Mouse (Mus musculus) embryo, embryonic 11 days (tissue): ENCODE measurements at regions not wholly inside any gene's neighbourhood (a gene's known extent, or its start where the extent isn't known, plus 50 kb on each side); places are given as distances from the start of the nearest gene placed in this dataset.
A peak's percentile ranks its signal among the peaks of the same experiment; 100 is the strongest.

ENCODE experiments used
- DNase-seq: peaks from one replicate; pipeline ENCODE4 v3.0.0-alpha.2; 2015

DNA sequence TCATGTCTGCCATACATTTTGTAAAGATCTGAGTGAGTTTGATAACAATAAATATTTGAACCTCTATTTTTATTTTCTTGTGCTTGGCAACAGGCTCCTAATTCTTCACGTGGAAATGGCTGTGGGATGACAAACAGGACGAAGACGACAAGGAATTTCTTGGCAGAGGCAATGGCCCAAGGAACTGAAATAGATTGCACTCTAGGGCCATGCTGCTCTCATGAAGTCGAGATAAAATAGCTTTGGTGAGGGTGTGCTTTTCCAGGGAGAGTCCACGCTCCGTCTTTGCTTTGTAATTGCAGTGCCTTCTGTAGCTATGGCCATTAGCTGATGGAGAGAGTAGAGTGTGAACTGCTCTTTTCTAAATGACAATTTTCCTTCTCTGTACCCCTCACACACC, 50.9 kb upstream of the 1810046K07Rik start:
- DNase-seq: no peak

DNA sequence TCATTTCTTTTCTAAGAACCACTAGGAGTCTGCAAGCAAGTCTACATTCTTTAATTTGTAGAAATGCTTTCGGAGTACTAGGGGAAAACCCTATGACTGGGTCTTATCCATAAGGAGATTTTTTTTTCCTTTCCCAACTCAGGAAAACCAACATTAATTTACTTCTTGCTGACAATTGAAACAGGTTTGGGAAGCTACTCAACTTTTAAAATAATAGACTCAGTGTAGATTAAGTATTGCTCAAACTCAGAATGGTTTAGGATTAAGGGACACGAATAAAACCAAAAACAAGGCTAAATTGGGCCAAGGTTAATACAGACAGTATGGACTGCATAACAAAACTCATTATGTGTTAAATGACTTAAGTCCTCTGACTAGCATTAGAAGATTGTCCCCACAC, 65.2 kb upstream of the 1810046K07Rik start:
- DNase-seq: no peak

DNA sequence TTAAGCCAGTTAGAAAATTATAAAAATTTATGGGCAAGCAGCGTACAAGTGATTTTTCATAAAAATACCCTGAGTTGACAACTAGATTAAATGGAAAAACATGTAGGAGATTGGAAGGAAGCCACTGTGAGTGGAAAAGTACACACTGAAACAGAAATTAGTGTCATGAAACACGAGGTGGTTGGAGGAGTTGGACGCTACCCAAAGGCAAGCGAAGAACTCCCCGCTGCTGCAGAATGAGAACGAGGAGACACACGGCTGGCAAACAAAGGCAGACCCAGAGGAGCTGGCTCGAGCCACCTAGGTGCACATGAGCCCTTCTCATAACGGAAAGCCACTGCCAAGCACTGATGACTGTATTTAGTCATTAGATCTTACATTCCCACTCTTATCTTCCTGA, 65.7 kb upstream of the 1810046K07Rik start:
- no peak for DNase-seq

DNA sequence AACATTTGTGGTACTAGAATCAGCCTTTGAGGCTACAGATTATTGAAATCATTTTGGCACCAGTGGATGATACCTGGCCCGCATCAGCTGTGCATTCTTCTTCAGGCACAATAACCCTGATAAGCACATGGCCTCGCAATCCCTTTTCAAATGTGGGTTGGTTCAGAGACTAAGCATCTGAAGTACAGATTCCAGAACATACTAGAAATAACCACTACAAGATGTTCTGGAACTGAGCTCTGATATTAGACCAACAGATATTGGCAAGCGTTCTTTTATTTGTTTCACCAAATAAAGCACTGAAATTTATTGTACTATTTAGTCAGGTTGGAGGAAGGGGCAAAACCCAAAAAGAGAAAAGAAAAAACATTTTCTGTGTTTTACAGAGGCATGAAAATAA, 68.1 kb upstream of the 1810046K07Rik start:
- no peak for DNase-seq

DNA sequence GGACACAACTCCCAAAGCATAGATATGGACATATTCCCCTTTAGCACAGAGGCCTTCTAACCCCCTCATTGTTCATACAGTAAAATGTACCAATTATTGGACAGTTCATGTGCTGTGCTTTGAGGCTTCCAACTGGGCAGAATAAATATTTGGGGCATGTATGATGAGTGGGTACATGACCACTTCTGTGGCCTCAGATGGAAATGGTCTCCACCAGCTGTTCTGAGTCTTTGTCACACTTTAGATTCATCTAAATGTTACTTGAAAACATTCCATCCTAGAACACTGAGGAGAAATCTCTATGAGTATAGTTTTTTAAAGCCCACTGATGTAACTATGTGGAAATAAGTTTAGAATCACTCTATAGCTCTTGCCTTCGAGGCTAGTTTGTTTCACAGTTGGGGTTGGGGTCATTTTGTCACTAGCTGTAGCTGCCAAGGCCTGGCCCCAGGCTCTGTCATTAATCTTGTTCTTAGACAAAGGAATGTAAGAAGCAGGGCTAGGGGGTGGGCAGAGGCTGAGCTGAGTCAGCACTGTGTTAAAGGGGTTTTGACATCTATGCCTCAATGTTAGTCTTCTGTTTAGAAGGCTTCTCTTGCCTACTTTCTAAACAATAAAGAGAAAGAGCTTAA, 69.0 kb upstream of the 1810046K07Rik start:
- DNase-seq: peak; percentile 69

DNA sequence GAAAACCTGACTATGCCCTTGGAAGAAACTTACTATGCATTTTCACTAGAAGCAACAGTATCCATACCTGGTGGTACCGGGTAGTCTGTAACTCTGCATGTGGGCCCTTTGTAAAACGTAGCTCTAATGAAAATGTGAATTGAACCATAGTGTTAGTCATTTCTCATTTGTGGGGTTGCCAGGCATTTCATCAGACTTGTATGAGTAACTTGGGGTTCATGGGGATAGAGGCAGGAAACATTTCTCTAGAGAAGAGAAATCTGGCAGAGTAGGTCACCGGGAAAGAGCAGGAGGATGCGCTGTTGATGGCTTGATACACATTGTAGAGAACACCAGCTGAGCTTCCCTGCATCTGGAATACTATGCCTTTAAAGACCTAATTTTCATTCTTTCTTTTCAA, 70.2 kb upstream of the 1810046K07Rik start:
- DNase-seq: no peak

DNA sequence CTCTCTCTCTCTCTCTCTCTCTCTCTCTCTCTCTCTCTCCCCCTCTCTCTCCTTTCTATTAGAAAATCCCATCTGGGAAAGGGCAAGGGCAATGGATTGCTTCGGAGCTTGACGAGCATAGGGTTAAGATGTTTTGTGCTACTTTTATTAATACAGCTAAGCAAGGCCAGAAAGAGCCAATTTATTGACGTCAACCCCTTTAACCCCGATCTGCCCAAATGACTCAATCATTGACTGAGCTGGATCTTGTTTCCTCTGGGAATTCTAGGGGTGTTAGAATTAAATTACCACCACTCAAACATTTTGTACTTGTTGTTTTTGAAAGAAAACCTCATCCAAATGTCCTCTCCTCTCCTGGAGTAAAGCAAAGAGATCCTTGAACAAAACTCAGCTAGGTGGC, 70.6 kb upstream of the 1810046K07Rik start:
- no peak for DNase-seq

DNA sequence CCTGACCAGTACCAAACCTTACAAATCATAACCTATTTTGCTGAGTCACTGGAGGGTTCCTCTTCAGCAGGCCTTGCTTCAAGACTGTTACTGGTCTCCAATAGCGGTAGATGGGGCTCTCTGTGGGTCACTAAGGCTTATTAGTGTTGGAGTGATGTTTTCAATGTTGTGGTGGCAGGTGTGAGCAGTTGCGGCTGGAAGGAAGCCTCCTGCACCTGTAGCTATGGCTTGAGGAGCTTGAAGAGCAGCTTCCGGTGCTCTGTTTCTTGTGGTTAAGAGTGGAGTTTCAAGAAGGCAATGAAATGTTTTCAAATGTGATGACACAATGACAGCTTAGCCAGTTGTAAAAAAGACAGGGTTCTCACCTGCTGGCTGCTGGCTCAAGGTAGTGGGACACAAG, 73.1 kb upstream of the 1810046K07Rik start:
- no peak for DNase-seq

DNA sequence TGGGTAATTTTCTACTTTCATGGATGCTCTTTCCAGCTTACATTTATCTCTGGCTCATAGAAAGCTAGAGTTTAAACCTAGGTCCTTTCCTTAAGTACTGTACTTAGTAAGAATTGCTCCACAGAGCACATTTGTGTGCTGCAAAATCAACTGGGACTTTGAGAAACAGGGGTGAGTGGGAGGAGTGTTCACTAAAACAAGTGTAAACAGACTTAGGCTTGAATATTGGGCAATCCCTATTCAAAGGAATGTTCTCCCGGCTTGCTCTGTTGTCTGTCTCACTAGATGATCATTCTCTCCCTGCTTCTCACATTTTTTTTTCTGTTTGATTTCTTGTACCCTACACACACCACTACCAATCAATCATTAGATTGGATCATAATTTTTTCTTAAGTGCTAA, 79.3 kb upstream of the 1810046K07Rik start:
- no peak for DNase-seq

DNA sequence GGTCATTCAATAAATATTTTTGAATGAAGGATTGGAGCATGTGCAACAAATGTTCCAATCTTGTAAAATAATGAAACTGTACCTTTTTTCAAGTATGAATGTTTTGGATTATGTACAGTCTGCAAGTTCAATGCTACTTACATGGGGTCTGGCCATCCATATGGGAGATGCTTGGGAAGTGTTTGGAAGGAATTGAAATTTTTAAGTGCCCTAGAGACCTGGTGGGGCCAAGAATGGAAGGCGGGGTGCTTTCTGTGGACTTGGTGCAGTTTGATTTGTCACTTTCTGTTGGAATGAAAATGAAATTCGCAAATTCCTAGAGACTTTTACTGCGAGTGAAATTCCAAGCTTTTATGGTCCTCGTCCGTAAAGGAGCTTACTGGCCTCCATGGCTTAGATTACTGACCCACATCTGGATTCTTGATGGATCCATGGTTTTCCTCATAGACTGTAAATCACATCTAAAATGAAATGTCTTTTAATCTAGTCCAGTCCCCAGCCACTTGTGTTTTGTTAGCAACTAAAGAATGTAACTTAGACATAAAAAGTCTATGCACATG, 90.3 kb upstream of the 1810046K07Rik start:
- DNase-seq: no peak

DNA sequence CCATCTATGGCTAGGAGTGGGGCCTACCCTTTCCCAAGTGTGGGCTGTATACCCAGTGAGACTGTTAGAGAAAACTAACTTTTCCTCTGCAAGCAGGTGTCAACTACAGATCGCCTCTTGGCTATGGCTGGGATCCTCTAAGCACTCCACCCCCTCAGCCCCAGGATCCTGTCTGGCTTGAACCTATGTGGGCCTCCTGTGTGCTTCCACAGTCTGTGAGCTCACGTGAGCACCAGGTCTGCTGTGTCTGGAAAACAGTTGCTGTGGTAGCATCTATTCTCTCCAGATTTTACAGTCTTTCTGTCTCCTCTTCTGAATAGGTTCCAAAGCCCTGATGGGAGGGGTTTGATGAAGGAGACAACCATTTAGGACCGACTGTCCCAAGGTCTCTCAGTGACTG, 93.8 kb upstream of the 1810046K07Rik start:
- DNase-seq: no peak

DNA sequence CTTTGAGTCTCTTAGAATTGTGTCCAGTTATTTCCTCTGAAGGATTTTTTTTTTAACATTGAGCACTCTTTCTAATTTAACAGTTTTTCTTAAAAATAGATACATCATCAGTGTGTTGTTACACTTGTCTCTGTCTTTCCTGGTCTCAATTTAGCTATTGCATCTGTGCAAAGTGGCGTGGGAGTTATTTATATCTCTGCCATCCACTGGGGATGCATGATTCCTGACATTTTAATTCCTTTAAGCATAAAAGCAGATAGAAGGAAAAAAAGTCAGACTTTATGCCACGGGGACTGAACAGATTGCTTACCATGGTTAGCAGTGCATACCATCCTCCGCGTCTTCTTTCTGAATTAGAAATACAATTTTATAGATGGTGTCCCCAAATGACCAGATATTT, 94.6 kb upstream of the 1810046K07Rik start:
- DNase-seq: no peak

DNA sequence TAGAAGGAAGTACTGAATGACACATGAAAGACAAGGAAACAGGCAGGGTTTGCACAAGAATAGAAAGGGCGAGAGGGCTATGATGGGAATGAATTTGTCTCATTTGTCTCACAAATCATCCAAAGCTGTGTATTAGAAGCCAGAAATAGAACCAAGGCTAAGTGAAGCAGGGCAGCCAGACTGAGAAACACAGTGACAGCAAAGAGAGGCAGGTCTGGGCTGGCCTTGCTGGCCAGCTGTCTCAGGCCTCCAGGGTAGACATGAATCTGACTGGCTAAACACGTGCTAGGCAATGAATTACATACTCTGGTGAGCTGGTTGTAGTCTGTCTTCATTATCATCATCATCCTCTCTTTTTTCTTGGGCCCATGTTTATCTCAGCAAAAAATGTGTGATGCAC, 101.7 kb upstream of the 1810046K07Rik start:
- no peak for DNase-seq

DNA sequence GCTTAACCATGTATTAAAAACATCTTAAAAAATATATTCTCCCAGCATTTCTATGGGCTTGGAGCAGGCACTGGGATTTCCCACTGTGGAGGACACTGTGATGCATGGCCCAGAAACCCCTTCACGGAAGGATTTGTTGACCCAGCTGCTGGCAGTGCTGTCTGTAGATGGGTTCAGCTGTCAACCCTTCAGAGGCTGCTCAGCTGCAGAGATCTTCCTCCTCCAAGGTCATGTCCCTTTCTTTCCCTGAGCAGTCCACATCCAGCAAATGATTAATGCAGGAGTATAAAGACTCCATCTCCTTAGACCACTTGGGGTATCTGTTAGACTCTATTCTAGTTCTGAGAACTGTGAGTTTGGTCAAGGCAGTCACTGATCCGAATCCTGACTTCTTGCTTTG, 108.4 kb upstream of the 1810046K07Rik start:
- DNase-seq: peak; percentile 15

DNA sequence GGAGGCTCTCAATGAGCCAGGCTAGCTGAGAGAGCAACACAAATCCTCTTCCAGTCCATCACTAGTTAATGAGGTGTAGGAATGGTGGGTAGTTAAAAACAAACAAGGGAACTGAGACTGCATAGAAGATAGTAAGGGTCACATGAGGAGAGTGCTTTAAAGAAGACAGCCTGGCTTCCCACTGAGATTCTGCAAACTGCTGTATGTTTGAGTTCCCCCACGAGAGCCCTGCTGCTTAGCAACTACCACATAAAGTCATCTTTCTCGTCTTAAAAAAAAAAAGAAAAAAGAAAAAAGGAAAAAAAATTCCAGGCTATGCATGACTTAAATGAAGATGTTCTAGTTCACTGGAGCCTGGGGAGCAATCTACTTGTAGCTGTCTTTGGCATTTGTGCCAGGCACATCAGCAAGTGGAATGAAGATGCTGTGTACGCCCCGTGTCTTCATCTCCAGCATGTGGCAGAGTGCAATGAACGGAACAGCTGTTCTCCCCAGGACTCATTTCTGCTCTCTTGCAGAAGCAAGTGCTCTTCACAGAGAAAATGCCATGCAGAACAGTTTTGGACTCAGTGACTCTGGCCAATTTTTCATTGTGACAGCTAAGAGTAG, 113.2 kb upstream of the 1810046K07Rik start:
- DNase-seq: peak; percentile 24

DNA sequence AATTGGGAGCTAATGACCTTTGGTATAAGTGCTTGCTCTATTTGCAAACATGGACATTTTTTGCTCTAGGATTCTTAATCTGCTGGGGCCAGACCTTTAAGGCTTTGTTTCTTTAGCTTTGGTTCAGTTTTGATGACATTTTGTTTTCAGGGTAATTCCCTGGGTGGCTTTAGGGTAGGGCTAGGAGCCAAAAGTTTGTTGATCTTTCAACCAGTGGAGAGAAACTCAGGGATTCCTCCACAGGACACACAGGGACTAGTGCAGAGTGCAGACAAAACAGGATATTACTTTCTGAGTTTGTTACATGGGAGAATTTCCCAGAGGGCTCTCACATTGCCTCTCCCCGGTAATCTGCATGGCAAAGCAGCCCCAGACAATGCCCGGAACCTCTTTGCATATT, 127.0 kb upstream of the 1810046K07Rik start:
- DNase-seq: no peak

DNA sequence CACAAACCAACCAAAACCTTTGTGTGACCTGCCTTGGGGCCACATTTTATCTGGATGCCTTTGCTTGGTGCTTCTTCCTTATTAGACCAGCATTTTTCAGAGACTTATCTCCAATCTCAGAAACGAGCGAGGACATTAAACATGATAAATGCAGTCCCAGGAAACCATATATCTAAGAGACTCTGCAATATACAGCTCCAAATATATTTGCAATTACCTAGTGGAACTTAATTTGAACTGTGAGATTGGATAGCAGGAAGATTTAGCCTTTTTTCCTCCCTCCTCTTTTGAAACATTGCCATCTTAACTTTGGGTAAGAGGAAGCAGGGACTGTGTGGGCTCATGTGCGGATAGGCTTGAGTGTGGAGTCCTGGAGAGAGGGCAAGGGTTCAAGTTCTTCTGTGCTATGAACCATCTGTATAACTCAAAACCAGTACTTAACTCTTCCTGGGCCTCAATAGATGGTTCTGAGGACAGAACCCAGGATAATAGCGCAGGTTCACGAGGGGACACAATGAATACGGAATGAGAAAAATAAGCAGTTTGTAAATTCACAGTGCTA, 133.8 kb upstream of the 1810046K07Rik start:
- no peak for DNase-seq

DNA sequence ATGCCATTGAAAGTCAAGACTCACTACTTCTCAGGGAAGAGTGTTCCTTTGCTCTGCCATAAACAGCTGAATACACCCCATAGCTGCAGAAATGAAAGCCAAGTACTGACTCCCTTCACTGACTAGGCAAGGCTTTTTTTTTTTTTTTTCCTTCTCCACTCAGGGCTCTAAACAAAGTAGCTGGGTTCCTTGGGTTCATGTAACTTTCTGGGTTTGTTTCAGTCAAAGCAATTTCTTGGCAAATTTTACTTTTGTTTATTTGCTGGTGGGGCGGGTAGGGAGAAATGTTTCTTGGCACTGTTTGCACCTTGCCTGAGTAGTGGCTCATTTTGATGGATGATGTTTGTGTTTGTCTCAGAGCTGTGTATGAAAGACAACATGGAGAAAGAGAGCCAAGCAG, 141.3 kb upstream of the 1810046K07Rik start:
- no peak for DNase-seq

DNA sequence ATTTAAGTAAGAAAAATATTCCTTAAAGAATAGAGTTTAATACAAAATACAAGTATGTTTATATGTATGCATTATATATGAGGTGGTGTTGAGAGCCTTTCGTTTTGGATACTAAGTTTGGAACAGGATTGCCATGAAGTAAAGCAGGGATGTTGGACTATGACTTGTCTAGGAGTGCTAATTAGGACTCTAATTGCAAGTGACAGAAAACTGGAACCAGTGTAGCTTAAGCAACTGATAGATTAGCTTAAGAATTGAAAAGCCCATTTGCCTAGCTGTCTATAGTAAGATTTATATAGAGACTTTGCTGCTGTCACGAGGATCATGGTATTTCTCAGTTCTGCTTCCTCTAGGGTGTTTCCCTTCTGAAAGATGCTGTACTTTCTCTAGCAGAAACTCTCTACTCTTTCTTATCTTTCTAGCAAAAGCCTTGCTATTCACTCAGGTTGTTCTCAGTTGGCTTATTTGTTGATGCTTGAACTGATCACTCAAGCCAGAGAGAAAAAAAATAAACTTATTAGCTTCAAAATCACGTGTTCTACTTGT, 147.9 kb upstream of the 1810046K07Rik start:
- DNase-seq: no peak

DNA sequence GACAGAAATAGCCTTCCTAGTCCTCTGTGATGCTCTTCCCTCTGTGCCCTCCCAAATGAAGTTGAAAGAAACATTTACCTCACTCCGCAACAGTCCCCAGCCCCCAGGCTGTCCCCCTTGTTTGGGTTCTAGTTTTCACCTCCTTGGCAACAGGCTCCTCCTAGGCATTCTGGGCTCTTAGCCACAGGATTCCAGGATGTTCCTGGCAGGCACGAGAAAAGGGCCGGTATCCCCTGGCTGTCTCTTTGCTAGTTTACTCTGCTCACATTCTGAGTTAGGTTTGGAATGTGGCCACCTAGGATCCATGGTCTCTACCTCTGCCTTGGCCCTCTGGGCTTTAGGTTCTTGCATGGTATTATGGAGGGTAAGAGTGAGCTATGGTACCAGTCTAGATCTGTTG, 159.1 kb upstream of the 1810046K07Rik start:
- no peak for DNase-seq

DNA sequence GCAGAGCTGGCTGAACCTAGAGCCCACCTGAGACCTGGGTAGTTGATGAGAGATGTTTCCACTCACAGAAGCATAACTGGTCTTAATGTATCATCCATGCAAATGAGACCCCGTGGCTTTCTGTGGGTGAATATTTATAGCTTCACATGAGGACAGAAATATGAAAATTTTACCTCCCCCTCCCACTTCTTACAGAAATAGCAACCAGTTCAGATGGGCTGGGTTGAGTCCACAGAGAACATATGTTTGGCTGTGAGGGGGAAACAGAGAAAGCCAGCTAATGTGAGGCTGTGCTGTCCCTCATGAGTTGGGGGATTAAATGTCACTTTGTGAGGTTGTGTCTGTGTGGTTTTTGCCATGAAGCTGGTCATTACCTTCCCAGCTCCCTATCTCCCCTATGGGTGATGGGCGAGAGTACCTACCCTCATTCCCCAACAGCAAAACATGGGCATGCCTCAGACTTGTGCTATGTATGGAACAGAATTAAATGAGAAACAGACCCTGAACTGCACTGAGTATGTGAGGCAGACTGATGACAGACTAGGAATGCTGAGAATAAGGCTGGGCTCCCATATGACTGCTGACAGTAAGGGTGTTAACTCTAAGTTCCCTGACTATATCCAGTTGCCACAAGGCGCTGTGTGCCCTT, 178.7 kb upstream of the 1810046K07Rik start:
- DNase-seq: no peak

DNA sequence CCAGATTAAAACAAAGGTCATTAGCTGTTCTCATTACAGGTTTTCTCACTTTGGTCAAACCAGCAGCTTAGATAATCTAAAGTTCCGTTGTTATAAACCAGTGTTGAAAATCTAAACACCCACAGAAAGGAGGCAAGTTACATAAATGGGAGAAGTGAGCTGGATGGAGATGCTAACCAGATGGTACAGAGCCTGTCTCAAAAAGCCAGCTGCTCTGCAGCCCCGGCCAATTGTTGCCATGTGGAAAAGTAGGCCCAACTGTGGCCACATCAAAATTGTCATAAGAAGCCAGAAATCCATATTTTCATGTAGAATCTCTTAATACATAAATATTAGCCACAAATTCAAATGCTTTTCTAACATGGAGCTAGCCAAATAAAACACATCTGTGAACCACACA, 188.9 kb upstream of the 1810046K07Rik start:
- no peak for DNase-seq

DNA sequence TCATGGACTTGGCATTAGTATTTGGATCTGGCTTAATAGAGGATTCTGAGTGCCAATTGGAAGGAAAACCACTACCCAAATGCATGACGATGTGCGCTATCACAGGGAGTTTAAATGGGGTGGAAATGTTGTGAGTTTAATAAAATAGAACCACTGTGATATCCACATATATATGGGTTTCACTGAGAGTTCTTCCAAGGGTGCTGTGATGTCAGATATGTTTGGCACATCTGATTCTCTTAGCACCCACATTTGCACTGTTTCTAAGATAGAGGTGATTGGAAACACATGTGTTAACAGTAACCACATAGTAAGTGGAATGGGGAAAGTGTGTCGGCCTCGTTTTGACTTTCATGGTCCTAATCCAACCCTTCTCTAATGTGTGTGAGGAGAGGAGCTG, 189.7 kb upstream of the 1810046K07Rik start:
- DNase-seq: no peak

DNA sequence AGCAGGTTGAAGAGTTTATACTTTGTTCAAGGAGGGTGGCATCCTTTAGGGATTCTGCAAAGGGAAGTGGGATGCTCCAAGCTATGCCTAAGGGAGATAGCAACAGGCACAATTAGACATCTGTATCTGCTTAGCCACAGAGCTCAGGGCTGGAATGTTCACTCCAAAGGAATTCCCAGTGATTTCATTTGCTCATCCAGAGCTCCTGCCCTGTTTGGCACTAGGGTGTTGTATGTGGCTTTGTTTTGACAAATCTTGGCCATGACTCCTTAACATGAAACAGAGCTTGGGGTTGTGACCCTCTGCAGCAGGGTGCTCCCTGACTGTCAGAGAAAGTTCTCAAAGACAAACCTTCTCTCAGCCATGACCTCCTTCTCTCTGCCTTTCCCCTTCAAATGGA, 194.8 kb upstream of the 1810046K07Rik start:
- DNase-seq: peak; percentile 17
